Mouse (Mus musculus) mouse embryonic stem cell (cell line): ENCODE results near the gene Arhgap15.

Experiments used
- in situ Hi-C, 2 experiments: fragments of 300-500 bp; cut with MboI; formaldehyde crosslinking; loops; 1 replicate in 1 of 2; 3 replicates in 1 of 2; pipeline ENCODE4 v1.14.3; 2019 to 2020; ENCODE audit warnings: low sequenced_read_pairs in 2 of 2, low pct_unique_long_range_greater_than_20kb in 1 of 2, mixed read lengths in 1 of 2; ENCODE audit not compliant: unreplicated experiment in 1 of 2

The Arhgap15 gene

DNA sequence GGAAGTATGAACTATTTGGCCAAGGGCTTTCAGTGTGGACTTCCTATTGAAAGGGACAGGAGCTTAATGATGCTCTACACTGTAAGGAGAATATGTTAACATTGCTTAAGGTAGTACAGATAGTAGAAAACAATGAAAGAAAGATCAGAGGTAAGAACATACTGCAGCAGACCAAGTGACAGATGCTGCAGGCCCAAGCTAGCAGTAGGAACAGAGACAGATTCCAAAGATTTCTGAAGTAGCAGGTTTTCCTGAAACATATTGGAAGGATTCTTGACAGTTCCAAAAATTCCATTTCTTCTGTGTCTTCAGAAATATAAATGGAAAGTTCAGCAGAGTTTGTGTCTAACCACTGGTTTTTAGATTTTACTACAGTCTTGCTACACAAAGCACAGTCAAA lies 327.9 kb downstream of the Arhgap15 start:
- in situ Hi-C loops: no loop called here

DNA sequence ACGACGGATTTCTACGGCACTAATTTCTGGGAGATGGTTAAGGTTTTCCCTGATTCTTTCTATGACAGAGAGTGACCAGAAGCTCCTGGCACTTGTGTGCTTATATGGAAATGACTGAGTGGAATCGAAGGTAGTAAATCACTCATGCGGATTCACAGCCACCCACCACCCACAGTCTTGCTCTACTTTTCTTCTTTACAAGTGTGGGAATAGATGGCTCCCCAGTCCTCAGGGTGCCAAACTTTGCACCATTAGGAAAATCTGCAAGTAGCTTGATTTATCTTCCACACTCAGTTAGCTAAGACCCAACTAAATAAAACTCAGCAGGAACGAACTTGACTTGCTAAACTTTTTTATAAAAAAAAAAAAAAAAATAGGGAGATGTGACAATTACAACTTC lies 331.9 kb downstream of the Arhgap15 start:
- in situ Hi-C loops: no loop called here

DNA sequence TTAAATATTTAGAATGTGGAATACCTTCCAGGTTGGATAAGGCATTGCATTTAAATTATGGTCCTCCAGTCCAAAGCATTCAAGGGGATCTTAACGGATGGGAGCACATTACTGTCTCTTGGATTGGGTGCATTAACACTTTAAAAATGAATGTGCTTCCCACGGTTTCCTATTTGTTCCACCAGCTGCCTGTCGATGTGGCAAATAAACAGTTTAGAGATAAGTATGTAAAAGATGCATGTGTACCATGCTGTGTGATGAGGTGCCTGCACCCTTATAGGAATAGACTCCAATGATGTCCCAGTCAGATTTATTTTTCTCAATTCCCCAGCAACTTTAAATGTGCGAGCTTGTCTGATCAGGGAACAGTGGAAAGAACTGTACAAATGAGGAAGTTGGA lies 332.6 kb downstream of the Arhgap15 start:
- in situ Hi-C loops: no loop called here

DNA sequence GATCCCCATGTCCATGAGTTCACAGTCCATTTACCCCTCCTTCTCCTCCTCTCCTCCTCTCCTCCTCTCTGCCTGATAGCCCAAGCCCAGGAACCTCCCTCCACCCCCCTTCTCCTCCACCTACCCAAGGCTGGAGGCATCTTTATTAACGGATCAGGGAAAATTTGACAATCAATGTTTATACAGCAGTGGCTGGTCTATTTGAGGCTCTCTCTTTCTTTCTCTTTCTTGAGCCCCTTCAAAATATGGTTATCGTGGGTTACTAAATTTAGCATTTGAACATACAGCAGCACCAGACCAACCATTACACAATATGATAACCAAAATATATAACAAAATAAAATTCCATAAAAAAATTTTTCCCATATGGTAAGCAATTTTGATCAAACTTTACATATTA lies 335.8 kb downstream of the Arhgap15 start:
- in situ Hi-C loops: no loop called here

DNA sequence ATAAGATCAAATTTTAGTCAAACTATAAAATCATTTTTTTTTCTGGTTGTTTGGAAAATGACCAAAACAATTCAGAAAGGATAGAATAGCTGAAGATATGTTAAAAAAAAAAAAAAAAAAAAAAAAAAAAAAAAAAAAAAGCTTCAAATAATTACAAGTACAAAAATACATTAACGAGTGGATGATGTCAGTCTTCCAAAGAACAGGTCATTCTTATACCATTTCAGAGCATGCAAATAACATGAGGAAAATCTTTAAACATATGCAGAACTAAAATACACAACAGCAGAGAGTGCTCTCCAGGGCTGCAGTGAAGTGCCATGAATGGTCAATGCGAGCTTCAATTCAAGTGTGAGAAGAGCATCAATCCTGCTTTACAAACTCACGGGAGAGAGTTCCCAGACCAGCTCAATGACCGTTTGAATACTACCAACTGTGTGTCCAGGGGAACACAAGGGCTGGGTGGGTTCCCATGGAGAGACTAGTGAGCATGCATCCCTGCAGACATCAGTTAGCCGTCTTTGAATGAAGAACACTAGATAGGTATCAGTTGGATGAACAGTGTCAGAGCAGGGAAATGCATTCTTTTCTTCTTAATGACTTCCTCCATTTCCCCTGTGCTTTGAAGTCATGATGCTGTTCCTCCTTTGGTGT lies 337.9 kb downstream of the Arhgap15 start:
- in situ Hi-C loops: no loop called here

DNA sequence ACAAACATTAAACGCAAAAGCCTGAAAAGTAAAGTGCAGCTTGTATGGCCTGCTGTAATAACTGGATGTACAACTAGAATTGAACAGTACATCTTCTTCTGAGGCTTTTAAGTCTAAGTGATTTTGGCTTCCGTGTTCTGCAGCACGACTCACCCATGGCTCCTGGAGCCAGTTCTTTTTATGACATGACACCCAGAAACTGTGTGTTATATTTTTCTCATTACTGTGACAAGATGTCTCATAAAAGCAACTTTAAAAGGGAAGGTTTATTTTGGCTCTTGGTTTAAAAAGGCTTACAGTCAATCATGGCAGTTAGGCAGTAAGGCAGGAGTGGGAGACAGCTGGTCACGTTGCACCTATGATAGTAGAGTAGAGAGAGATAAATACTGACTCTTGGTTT lies 349.9 kb downstream of the Arhgap15 start:
- in situ Hi-C loops: no loop called here

DNA sequence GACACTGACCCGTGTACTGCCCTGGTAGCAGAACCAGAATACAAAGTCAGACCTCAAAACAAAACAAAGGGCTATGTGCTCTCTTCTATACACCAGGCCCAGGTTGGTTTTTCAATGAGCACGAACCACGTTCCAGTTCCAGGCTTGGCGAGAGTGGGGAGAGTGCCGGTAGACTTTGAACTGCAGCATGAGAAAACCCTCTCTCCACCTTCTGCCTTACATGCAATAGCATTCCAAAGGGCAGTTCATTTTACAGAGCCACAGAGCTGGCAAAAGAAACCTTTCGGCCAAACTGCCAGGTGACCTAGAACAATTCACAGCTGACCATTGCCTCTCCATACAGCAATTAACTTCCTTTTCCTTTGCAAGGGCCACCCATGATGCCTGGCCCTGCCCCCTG lies 353.7 kb downstream of the Arhgap15 start:
- in situ Hi-C loops: no loop called here

DNA sequence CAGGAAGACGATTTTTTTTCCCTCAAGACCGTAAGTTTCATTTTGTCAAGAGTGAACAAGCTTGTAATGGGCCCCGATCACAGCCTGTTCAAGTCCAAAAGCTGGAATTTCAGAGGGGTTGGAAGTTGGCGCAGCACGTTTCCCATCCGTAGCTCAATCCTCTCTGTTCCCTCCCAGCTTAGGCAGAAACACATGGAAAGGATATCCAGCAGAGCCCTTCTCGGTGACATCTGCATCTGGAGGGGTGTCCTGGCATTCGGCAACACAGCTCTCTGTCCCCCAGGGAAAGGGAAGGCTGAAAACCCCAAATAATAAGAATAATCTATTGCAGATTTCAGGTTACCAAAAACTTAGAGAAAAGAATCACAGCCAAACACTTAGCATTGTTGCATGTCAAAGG lies 354.7 kb downstream of the Arhgap15 start:
- in situ Hi-C loops: no loop called here

DNA sequence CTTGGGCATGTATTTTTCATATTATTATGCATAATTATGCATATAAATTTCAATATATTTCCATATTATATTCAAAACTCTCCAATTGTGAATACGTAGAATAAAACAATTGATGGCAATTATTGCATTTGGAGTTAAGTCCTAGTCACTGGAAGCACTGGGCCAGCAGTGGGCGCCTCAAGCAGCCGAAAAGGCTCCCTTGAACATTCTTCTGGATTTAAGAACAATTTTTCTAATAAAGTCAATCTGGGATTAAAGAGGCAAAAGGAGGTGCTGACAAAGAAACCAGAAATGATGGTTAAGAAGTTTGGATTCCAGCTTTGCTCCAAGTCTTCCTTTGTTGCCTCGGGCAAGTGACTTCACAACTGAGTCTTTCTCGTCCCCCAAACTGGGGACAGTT lies 355.1 kb downstream of the Arhgap15 start:
- in situ Hi-C loops: no loop called here

DNA sequence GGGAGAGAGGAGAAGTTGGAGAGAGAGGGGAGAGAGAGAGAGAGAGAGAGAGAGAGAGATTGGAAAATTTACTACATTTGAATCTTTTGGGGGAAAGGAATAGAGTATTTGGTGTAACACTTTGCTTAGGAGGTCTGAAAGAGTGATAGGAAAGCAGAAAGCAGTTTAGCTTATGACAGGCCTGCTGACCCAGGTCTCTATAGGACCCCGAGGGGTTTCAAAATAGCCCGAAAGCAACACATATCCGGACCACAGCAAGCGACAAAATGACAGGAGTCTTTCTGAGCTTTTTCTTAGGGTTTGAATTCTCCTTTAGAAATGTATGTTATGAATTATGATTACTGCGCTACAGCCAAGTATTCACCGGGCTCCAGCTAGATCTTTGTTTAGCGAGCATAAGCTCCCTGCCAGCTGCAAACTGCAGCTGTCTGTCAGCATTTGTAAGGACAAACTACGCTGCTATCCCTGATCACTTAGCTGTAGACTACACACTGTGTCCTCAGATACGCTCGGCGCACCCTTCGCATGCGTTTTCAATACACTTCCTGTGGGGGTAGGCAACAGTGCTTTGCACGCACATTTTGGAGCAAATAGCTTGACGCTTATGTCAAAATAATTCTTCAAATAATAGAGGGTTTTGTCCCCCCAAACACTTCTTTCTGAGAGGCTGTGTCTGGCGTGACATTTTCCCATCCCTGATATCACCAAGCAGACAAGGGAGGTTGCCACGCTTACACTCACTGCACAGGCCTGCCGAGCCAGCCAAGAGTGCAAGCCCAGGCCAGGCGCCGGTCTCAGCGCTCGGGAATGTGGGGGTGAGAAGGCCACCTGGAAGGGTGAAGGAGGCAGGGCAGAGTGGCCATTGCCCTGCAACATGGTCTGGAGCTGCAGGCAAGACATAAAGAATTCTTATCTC lies 355.9 kb downstream of the Arhgap15 start:
- in situ Hi-C loops: no loop called here

DNA sequence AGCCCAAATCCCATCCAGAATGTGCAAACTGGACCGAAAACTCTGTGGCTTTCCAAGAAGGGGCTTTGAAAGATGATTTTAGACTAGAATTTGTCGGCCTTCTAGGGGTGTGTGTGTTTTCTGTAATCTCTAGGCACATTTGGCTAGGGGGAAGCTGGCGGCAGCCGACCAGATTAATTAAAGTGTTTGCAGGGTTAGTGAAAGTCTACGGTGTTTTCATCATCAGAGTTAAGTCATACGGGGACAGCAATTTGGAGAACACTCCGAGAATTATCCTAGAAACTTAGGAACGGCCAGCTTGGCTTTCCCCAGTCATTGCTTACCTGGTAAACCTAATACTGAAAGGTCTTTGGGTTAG lies 356.6 kb downstream of the Arhgap15 start:
- in situ Hi-C loops: no loop called here

DNA sequence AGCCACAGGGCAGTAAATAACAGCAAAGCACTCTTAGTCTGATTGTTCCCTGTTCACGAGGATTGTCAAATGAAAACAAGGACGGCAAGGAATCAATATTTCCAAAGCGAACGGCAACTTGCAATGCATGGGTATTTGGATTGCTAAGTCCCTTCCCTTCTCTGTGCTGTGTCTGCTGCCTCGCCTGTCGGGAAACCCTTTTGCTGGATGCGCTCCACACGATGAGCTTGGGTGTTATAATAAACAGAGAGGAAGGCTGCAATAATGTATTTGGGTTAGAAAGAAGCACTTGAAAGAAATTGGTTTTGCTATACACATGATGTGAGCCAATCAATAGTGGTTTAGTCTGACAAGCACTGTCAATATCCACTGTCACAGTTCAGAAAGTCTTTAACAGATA lies 357.7 kb downstream of the Arhgap15 start:
- in situ Hi-C loops: no loop called here

DNA sequence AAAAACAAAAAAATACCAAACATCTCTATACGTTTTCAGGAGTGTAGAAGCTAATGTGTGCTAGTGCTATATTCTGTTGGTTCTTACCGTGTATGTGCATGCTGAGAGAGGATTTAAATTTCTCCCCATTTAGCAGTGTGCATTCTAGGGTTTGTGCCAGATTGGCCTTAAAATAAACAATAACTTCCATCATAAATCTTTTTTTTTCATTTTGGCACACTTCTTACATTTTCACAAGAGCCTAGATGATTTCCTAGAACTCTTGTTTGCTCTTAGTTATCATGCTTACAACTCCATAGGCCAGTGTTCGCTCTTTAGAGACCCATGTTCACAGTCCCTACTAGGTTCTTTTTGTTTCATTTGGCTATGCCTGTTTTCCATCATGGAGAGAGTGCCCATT lies 362.7 kb downstream of the Arhgap15 start:
- in situ Hi-C loops: no loop called here

DNA sequence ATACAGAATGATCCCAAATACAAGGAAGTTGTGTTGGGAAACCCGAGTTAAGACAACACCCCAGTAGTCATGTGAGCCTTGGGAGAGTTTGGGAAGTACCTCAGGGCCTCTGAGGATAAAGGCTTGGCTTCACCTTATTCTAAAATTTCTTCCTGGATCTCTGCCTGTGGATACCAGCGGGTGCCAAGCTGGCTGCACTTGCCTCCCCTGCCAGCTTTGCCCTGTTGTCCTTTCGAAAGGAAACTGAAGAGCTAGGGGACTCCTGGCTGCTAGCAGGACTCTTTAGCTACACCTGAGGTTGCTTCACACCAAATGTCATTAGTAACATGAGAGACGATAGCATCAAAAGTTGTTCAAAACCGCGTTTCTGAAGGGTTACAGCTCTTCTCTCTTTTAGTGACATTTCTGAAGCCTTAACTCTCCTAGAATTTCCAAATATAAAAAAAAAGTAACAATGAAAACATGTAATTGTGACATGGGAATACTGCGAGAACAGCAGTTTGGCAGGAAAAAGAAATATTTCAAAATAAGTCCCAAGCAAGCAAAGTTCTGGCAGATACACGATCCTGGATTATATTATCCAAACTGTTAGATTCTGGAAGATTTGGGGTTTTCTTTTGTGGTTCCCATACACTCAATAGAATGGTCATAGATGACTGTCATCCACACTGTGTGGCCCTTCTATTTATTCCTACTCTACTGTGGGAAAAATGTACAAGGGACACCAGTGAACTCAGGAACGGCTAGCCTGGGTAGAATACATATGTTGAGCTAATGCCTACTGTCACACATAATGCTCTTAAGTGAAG lies 364.6 kb downstream of the Arhgap15 start:
- in situ Hi-C loops: no loop called here

DNA sequence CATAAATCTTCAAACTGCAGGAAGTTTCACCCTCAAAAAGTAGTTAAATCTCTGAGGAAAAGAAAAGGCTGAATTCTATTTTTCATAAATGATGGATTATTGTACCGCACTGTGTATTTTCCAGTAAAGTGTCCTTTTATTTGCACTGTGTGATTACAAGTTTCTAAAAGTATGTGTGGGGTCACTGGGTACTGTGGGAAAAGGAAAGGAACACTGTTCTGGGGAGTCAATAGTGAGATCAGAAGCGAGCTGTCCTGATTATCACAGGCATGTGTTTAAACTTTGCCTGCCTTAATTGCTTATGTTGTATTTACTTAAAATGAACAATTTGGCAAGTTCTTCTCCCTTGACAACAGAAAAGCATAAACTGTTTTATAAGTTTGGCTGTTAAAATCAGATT lies 365.7 kb downstream of the Arhgap15 start:
- in situ Hi-C loops: no loop called here

DNA sequence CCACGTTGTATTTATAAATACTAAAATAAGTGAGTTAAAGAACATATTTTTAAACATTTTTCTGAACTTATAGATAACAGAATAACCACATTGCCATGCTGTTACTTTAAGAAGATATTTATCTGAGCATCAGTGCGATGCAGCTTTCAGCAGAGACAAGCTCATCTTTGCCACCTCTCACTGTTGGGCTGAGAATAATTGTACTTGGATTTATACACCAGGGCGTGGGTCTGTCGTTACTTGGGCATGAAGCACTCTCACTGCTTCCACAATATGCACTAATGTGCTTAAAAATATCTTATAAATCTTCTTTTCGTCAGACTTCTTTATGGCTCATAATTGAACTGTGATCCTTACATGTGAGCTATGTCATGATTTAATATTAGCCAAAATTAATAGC lies 372.5 kb downstream of the Arhgap15 start:
- in situ Hi-C loops: no loop called here

DNA sequence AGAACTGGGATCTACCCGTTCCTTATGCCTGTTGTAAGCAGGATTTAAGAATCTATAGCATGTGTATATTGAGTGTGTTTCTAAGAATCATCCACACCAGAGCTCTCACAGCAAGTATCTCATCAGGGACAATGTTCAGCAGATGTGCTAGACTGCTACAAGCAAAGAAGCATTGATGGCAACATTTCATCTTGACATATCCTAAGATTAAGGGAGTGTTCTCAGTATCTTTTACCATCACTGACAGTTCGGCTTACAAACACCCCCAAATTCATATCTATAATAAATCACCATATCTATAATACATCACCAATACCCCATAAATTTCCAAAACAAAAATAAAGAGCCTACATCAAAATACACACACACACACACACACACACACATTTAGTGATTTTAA lies 374.6 kb downstream of the Arhgap15 start:
- in situ Hi-C loops: no loop called here

DNA sequence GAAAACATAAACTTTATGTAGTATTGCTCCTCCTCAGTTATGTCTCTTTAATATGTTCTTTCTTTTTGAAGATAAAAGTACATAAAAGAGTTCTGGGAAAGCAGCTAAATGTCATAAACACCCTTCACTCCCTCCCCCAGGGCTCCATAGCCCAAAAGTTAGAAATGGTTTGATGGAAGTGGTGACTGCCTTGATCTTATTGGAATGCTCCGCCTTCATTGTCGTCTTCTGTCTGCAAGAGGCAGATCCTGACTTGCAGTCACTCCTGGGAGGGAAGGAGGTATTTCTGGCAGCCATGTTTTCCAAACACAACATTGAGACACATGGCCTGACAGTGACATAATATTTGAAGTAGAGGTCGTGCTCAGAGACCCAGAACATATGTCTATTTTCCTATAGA lies 375.5 kb downstream of the Arhgap15 start:
- in situ Hi-C loops: no loop called here

DNA sequence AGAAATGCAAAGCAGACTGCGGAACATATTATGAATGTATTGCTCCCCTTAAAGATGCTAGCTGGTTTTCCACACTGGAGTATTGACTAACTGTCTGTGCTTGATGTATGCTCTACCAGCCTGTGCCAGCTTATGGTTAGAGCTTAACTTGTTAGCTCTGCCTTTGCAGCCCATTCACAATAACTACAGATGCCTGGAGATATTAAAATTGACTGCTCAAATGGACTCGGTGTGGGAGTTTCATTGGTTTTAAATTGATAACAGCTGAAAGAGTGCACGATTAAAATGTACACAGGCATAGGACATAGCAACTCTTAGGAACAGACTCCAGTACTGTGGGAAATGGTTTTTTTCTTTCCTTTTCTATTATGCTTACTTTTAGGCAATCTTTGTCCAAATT lies 376.1 kb downstream of the Arhgap15 start:
- in situ Hi-C loops: no loop called here
